Mouse (Mus musculus) neural tube, embryonic 13.5 days (tissue): ENCODE measurements at regions not wholly inside any gene's neighbourhood (a gene's known extent, or its start where the extent isn't known, plus 50 kb on each side); places are given as distances from the start of the nearest gene placed in this dataset.

Experiments used
- ATAC-seq: fragments of 200-750 bp; cut with Nextera tagmentation; 2 replicates; pipeline ENCODE4 v1.8.0; 2017; ENCODE audit warnings: low read depth, mild to moderate bottlenecking, moderate TSS enrichment, moderate library complexity
- H3K27ac ChIP-seq: fragments of 300-500 bp; sonication (generic); replicated peaks from 2 replicates; pipeline ENCODE4 v1.5.1; 2015; ENCODE audit warnings: moderate library complexity, mild to moderate bottlenecking, inconsistent platforms
- H3K27me3 ChIP-seq: fragments of 300-500 bp; sonication (generic); 2 replicates; pipeline ENCODE4 v1.6.1; 2015; ENCODE audit warnings: mild to moderate bottlenecking, inconsistent platforms
- H3K36me3 ChIP-seq: fragments of 300-500 bp; sonication (generic); 2 replicates; pipeline ENCODE4 v1.6.1; 2015; ENCODE audit warnings: mild to moderate bottlenecking, inconsistent platforms
- H3K4me1 ChIP-seq: fragments of 300-500 bp; sonication (generic); replicated peaks from 2 replicates; pipeline ENCODE4 v1.6.1; 2015; ENCODE audit warnings: inconsistent platforms
- H3K4me2 ChIP-seq: fragments of 300-500 bp; sonication (generic); 2 replicates; pipeline ENCODE4 v1.6.1; 2015; ENCODE audit warnings: inconsistent platforms, mild to moderate bottlenecking, moderate library complexity
- H3K4me3 ChIP-seq: fragments of 300-500 bp; sonication (generic); 2 replicates; pipeline ENCODE4 v1.5.1; 2015; ENCODE audit warnings: mild to moderate bottlenecking, inconsistent platforms
- H3K9ac ChIP-seq: fragments of 300-500 bp; sonication (generic); 2 replicates; pipeline ENCODE4 v1.6.1; 2015; ENCODE audit warnings: moderate library complexity, mild to moderate bottlenecking, inconsistent platforms
- H3K9me3 ChIP-seq: fragments of 300-500 bp; sonication (generic); 2 replicates; pipeline ENCODE4 v1.6.1; 2016; ENCODE audit warnings: inconsistent platforms
- WGBS: fragments of 180-500 bp; shearing (Covaris S2); methylation state at CpG from one replicate; pipeline ENCODE4 v1.1.7; 2015; 5-methylcytosine and 5-hydroxymethylcytosine counted together

DNA sequence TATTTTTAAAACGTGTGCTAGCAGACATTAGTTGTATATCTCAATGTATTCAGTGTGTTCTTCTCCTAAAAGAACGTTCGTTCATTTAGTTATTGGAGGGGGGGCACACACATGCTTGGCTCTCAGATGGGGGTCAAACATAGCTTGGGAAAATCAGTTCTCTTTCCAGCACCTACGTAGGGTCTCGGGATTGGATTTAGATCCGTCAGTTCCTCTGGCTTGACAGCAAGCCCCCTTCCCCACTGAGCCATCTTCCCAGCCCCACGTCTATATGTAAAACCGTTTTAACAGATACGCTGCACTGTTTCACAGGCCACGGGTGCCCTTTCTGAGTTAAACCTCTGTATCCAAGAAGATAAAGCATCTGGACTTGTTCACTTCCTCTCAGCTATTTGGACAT is 100.5 kb upstream of the Nckap5 start:
- Histone ChIP-seq H3K4me3 (no peak overlapping the region), H3K9me3 (no peaks in the 10 kb centered on the region), H3K4me1 (peaks cover 55% of the 10 kb centered on the region), H3K27me3 (no peaks in the 10 kb centered on the region), H3K4me2 (no peak overlapping the region), H3K9ac (no peak overlapping the region), H3K36me3 (no peaks in the 10 kb centered on the region), H3K27ac (no peak overlapping the region)
- 80% methylated on average over 10 of the region's 10 CpGs for WGBS
- ATAC-seq = no peak

DNA sequence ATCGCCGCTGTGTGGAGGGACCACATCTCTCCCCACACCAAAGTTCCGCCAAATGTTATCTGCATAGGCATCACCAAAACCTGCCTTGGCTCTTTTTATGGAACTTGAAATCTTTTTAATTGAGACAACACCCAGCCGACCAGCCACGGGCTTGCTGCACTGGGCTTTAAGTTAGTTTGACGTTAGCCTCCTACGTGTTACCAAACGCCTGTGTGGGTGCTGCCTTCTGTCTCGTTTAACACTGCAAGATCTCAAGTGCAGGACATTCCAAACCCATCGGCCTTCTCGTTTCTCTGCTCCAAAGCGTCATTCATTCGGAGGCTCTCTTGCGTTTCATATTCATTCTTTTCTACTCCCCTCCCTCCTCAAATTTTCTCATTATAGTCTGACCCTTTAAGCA is 100.0 kb upstream of the Nckap5 start:
- H3K27ac ChIP-seq = no peak overlapping the region
- WGBS = 85% methylated on average over 14 of the region's 14 CpGs
- no peak for ATAC-seq

DNA sequence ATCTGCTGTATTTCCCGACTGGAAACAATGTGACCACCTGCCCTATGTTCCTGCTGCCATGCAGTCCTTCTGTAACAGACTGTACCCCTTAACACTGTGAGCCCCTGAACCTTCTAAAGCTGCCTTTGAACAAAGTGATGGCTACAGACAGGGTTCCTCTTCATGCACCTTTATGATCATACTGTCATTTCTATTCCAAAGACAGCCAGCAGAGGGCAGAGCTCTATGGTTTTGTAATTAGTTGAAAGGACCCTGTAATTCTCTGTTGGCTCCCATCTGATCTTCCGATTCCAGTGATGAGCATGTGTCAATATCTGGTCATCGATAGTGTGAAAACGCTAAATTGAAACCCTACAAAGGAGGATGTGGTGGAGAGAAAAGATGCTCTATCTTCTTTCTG is 99.1 kb upstream of the Nckap5 start:
- H3K9ac ChIP-seq = no peak overlapping the region
- H3K4me2 ChIP-seq = no peak overlapping the region
- no peaks in the 10 kb centered on the region for H3K27me3 ChIP-seq
- H3K4me1 ChIP-seq = peaks cover 69% of the 10 kb centered on the region
- H3K4me3 ChIP-seq = no peak overlapping the region
- no peaks in the 10 kb centered on the region for H3K36me3 ChIP-seq
- H3K27ac ChIP-seq = peak overlapping the region; percentile 43; the same call in 1 of the 2 replicates
- ATAC-seq = no peak
- 67% methylated on average over 4 of the region's 4 CpGs for WGBS
- H3K9me3 ChIP-seq = no peaks in the 10 kb centered on the region

More for the DNA sequence above, 100.0 kb upstream of the Nckap5 start:
- Histone ChIP-seq H3K9me3 (no peaks in the 10 kb centered on the region), H3K4me2 (no peak overlapping the region), H3K27me3 (no peaks in the 10 kb centered on the region), H3K36me3 (no peaks in the 10 kb centered on the region), H3K9ac (no peak overlapping the region), H3K4me1 (peaks cover 60% of the 10 kb centered on the region), H3K4me3 (no peak overlapping the region)

DNA sequence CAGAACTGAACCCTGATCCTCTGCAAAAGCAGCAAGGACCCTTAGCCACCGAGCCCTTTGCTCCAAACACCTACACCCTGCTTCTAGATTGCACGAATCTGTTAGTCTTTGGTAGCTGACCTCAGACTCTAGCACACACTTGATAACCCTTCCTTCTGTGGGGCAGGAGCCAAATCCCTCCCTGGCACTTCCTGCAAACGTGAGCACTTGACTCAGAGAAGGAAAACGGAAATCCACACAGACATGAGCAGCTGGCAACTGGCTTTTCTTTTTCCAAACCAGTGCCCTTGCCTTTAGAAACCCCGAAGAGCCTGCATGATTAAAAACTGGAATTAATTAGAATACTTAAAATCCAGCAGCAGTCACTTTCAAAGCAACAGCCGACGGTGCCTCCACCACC is 97.6 kb upstream of the Nckap5 start:
- ATAC-seq = peak; percentile 6; the same call in 1 of the 2 replicates
- no peaks in the 10 kb centered on the region for H3K27me3 ChIP-seq
- no peak overlapping the region for H3K9ac ChIP-seq
- no peaks in the 10 kb centered on the region for H3K9me3 ChIP-seq
- no peaks in the 10 kb centered on the region for H3K36me3 ChIP-seq
- WGBS = 33% methylated on average over 7 of the region's 7 CpGs
- H3K4me3 ChIP-seq = no peak overlapping the region
- peak overlapping the region; percentile 72 for H3K27ac ChIP-seq
- H3K4me2 ChIP-seq = no peak overlapping the region
- H3K4me1 ChIP-seq = peaks cover 66% of the 10 kb centered on the region

DNA sequence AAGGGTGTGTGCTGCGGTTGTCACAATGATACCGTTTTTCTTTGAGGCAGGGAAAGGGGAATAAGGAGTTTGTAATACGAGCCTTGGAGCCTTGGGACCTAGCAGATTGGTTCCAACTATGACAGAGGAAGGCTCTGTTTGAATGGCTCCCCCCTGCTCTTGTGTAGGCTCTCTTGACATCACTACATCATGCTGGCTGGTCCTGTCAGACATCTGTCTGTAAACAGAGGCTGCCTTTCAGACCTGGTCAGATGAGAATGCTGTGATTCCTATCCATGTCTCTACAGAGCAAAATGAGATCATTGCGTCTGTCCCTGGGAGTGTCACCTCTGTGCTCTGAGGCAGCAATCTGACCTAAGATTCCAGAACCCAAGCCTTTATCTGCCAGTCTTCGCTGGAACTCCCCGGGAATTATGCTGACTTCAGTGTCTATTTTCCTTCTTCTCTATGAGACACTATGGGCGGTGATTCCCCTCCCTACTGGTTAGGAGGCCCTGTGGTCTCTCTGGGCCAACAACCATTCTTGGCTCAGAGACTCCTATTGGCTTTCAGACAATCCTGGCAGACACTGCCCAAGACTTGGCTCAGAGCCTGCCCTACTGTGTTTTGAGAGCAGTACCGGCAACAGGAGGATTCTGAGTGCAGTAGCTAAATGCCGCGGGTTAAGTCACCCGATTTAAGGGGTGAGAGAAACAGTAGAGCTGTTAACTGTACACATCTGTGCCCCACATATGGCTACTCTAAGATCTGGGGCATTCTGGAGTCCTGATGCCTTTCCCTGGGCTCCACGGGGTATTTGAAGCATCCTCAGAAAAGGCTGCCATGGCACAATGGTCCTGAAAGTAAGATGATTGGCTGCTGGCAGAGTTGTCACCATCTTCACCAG is 94.8 kb upstream of the Nckap5 start:
- peak; percentile 84 for ATAC-seq

DNA sequence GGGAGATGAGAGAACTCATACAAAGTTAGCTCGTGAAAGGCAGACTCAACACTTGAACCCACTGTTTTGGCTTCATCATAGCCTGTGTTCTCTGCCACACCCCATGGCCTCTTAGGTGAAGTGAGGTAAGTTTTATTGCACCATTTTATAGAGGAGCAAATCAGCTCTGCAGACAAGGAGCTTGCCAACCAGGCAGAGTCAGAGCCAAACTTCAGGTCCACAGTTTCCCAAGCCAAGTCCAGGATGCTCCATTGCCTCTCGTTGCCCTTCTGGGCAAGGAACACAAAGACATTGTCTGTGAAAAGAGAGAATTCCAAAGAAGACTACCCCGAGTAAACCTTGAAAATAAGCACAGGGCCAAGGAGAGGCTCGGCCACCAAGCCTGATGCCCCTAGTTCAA is 93.4 kb upstream of the Nckap5 start:
- Histone ChIP-seq H3K4me3 (no peak overlapping the region), H3K27me3 (no peaks in the 10 kb centered on the region)
- ATAC-seq = no peak

More for the DNA sequence above, 94.8 kb upstream of the Nckap5 start:
- Histone ChIP-seq H3K4me2 (no peak overlapping the region), H3K27me3 (no peaks in the 10 kb centered on the region), H3K9ac (no peak overlapping the region), H3K27ac (peak overlapping the region; percentile 57), H3K36me3 (no peaks in the 10 kb centered on the region), H3K4me3 (no peak overlapping the region), H3K4me1 (peaks cover 50% of the 10 kb centered on the region), H3K9me3 (no peaks in the 10 kb centered on the region)
- WGBS = 47% methylated on average over 12 of the region's 12 CpGs

DNA sequence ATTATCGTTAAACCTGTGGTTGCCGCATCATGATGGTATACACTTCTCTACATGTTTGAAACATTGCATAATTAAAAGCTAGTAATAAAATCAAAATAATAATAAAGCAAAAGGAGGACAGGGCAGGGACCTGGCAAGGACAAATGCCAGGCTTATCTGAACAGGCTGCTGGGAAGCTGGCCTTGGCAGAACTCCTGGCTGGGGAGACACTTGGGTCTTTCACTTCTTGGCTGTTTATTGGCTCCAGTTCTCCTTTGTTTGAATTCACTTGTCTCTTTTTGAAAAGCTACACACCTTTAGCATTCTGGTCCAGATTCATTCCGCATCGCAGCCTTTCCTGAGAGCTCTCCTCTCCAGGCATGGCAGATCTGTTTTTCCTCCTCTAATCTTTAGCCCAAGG is 91.6 kb upstream of the Nckap5 start:
- Histone ChIP-seq H3K27me3 (no peaks in the 10 kb centered on the region), H3K27ac (no peak overlapping the region), H3K4me2 (no peak overlapping the region), H3K4me3 (no peak overlapping the region), H3K9ac (no peak overlapping the region), H3K36me3 (no peaks in the 10 kb centered on the region), H3K4me1 (peaks cover 41% of the 10 kb centered on the region), H3K9me3 (no peaks in the 10 kb centered on the region)
- WGBS = 95% methylated on average over 4 of the region's 4 CpGs
- ATAC-seq = no peak

More for the DNA sequence above, 93.4 kb upstream of the Nckap5 start:
- Histone ChIP-seq H3K9me3 (no peaks in the 10 kb centered on the region), H3K4me1 (peaks cover 43% of the 10 kb centered on the region), H3K9ac (no peak overlapping the region), H3K27ac (no peak overlapping the region), H3K4me2 (no peak overlapping the region), H3K36me3 (no peaks in the 10 kb centered on the region)
- 78% methylated on average over 4 of the region's 4 CpGs for WGBS

DNA sequence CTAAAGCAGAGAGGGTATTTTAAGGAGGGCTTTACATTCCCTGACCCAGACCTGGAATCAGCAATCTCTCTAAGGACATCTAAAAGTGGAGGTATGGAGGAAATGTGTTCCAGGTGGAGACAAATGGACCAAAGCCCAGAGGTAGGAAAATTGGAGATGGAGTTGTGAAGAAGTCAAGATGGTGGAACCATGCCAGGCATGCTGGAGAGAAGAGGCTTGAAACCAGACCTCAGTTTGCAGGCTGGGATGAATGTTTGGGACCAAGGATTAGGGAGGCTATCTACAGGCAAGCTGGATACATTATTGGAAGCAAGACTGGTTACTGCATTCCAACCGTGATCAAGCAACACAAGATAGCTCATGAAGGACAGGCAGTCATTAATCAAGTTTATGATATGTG is 88.3 kb upstream of the Nckap5 start:
- Histone ChIP-seq H3K9me3 (no peaks in the 10 kb centered on the region), H3K9ac (no peak overlapping the region), H3K4me2 (no peak overlapping the region), H3K27me3 (no peaks in the 10 kb centered on the region), H3K4me1 (peaks cover 20% of the 10 kb centered on the region; the same call in 1 of the 2 replicates), H3K36me3 (no peaks in the 10 kb centered on the region), H3K4me3 (no peak overlapping the region), H3K27ac (no peak overlapping the region)
- no peak for ATAC-seq
- 65% methylated on average over 1 of the region's 1 CpGs for WGBS

DNA sequence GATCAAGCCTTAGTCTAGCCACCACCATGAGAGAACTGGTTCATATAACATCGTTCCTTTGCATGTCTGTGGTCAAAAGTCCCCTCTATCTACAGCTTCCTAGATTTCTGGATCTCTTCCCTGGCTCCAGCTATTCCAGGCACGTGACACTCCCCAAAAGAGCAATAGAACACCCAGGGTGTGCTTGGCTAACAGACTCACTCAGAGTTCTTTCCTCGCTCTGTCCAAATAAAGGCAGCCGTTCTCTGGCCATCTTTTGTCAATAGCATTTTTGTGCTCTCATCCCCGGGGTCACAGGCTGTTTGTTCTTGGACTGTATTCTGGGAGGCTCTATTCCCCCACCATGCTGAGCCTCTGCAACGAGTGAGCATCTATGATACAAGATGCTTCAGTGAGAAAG is 87.3 kb upstream of the Nckap5 start:
- H3K9me3 ChIP-seq = no peaks in the 10 kb centered on the region
- ATAC-seq = peak; percentile 32; the same call in 1 of the 2 replicates
- no peak overlapping the region for H3K4me3 ChIP-seq
- 18% methylated on average over 6 of the region's 6 CpGs for WGBS
- no peaks in the 10 kb centered on the region for H3K27me3 ChIP-seq
- no peak overlapping the region for H3K9ac ChIP-seq
- H3K27ac ChIP-seq = no peak overlapping the region
- H3K4me2 ChIP-seq = no peak overlapping the region
- no peaks in the 10 kb centered on the region for H3K36me3 ChIP-seq
- peaks cover 20% of the 10 kb centered on the region; the same call in 1 of the 2 replicates for H3K4me1 ChIP-seq

DNA sequence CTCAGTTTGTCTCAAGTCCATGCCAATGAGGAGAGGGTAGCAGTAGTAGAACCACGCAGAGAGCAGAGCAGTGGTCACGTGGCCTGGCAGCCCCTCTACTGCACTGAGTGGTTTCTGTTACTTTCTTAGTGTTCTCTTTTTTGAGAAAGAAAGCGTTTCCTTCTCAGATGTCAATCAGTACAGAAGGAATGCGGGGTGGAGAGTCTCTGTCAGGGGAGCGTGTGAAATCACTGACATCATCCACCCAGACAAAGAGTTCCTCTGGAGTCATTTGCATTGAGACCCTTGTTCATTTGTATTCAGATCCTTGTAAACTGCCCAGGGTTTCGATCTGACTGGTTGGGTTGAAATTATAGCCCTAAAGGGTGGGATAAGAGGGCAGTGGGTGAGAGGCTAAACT is 85.8 kb upstream of the Nckap5 start:
- no peaks in the 10 kb centered on the region for H3K27me3 ChIP-seq
- 28% methylated on average over 6 of the region's 6 CpGs for WGBS
- no peak overlapping the region for H3K4me3 ChIP-seq
- no peak overlapping the region for H3K9ac ChIP-seq
- H3K27ac ChIP-seq = no peak overlapping the region
- no peaks in the 10 kb centered on the region for H3K9me3 ChIP-seq
- ATAC-seq = peak; percentile 46
- peaks cover 24% of the 10 kb centered on the region for H3K4me1 ChIP-seq
- no peak overlapping the region for H3K4me2 ChIP-seq
- no peaks in the 10 kb centered on the region for H3K36me3 ChIP-seq

DNA sequence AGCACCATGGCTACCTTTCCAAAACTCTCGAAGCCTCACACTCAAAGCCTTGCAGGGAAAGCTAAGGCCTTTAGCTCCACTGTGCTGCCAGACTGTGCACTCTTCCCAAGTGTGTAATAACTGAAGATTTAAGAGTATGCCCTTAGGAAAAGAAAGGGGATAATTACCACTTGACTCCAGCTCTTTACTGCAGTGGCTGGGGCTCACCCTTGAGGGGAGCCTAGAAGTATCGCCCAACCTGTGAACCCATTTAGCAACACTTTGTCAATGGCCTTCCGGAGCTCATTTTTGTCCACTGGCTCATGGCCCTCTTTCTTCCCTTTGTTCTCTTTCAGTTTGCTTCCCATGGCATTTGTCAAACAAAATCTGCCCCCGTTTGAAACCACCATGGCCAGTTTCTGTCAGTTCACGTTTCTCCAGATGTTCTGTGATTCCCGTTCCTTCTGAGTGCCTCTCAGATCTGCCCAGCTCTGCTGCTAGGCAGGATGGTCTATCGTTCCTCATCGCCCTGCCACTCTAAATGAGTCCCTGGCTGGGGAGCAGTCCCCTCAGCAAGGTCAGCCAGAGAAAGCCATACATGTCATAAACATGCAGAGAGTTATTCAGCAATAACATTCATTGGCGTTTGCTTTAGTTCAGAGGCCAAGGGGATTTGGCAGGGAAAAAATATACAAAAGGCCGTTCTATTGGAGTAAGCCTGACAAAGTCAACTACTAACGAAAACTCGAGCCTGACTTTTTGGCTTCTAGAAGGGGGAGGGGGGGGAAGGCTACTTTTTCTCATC is 80.9 kb upstream of the Nckap5 start:
- no peaks in the 10 kb centered on the region for H3K27me3 ChIP-seq
- no peaks in the 10 kb centered on the region for H3K36me3 ChIP-seq
- H3K4me1 ChIP-seq = peaks cover 12% of the 10 kb centered on the region
- ATAC-seq = no peak
- no peak overlapping the region for H3K4me2 ChIP-seq
- 51% methylated on average over 12 of the region's 12 CpGs for WGBS
- H3K4me3 ChIP-seq = no peak overlapping the region
- H3K27ac ChIP-seq = no peak overlapping the region
- H3K9me3 ChIP-seq = no peaks in the 10 kb centered on the region
- H3K9ac ChIP-seq = no peak overlapping the region

DNA sequence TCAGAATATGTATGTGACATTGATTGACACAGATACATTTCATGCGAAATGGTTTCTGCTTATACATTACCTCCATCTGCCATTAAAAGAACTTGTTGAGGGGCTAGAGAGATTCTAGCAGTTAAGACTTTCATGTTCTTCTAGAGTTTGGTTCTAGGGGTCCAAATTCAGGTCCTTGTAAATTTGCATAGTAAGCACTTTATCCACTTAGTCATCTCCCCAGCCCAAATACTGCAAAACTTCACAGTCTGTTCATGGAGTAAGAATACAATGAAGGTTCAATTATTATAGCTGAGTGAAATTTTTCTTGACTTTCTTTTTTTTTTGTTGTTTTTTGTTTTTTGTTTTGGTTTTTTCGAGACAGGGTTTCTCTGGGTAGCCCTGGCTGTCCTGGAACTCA is 76.8 kb upstream of the Nckap5 start:
- no peak overlapping the region for H3K4me2 ChIP-seq
- no peak overlapping the region for H3K4me3 ChIP-seq
- no peak overlapping the region for H3K9ac ChIP-seq
- no peak overlapping the region for H3K27ac ChIP-seq
- peaks cover 8% of the 10 kb centered on the region for H3K4me1 ChIP-seq
- no peaks in the 10 kb centered on the region for H3K9me3 ChIP-seq
- H3K36me3 ChIP-seq = no peaks in the 10 kb centered on the region
- H3K27me3 ChIP-seq = no peaks in the 10 kb centered on the region
- WGBS = 85% methylated on average over 2 of the region's 2 CpGs
- no peak for ATAC-seq
